Mouse (Mus musculus): ENCODE measurements around the gene Olfr398.

The Olfr398 gene

GRCm38 (mm10) chr11:73990307-73990706 lies at the start of gene Olfr398:
Gene Olfr398, minus strand, starts transcription at chr11:73990407.
- DNase-seq: no peak

GRCm38 (mm10) chr11:73993115-73993514 lies 2.9 kb upstream of the Olfr398 start:
- no peak for DNase-seq

- DNase-seq: no peak
These were observed 29.7 kb downstream of the Olfr398 start, which contains the start of gene Olfr397 for GRCm38 (mm10) chr11:73960517-73960916. Gene Olfr397, plus strand, starts transcription at chr11:73960817.

GRCm38 (mm10) chr11:73936377-73936776 lies 53.8 kb downstream of the Olfr398 start, which contains the start of gene Olfr23:
Gene Olfr23, plus strand, starts transcription at chr11:73936677.
- DNase-seq: no peak

All from liver (tissue).